Mouse (Mus musculus) hindbrain, embryonic 11.5 days (tissue): Measurements from ENCODE around the gene Kcnc3. TPM values are rescaled to one million over a fixed set of nuclear protein-coding genes. Genes with fewer than 3 reads are reported as not detected.

Experiments
- ATAC-seq: fragments of 200-750 bp; cut with Nextera tagmentation; 2 replicates; pipeline ENCODE4 v1.8.0; 2017; ENCODE audit warnings: mild to moderate bottlenecking, moderate TSS enrichment, moderate library complexity; ENCODE audit not compliant: low FRiP score
- DNase-seq: peaks from one replicate; pipeline ENCODE4 v3.0.0-alpha.2; 2015; ENCODE audit warnings: low spot score
- H3K27ac ChIP-seq: fragments of 300-500 bp; sonication (generic); 2 replicates; pipeline ENCODE4 v1.5.1; 2014; ENCODE audit warnings: mild to moderate bottlenecking, low read depth, low read length
- H3K27me3 ChIP-seq: fragments of 300-500 bp; sonication (generic); 2 replicates; pipeline ENCODE4 v1.6.1; 2014; ENCODE audit warnings: mild to moderate bottlenecking, low read length, moderate library complexity, mixed read lengths; ENCODE audit not compliant: control insufficient read depth, insufficient read depth
- H3K36me3 ChIP-seq: fragments of 300-500 bp; sonication (generic); 2 replicates; pipeline ENCODE4 v1.6.1; 2014; ENCODE audit warnings: mild to moderate bottlenecking, low read length, moderate library complexity, mixed read lengths; ENCODE audit not compliant: control insufficient read depth, insufficient read depth
- H3K4me1 ChIP-seq: fragments of 300-500 bp; sonication (generic); replicated peaks from 2 replicates; pipeline ENCODE4 v1.6.1; 2014; ENCODE audit warnings: low read length, mixed read lengths; ENCODE audit not compliant: control insufficient read depth, insufficient read depth
- H3K4me2 ChIP-seq: fragments of 300-500 bp; sonication (generic); replicated peaks from 2 replicates; pipeline ENCODE4 v1.6.1; 2014; ENCODE audit warnings: mild to moderate bottlenecking, low read depth, low read length
- H3K4me3 ChIP-seq: fragments of 300-500 bp; sonication (generic); 2 replicates; pipeline ENCODE4 v1.5.1; 2014; ENCODE audit warnings: low read depth, low read length
- H3K9ac ChIP-seq: fragments of 300-500 bp; sonication (generic); 2 replicates; pipeline ENCODE4 v1.6.1; 2014; ENCODE audit warnings: low read depth, low read length
- H3K9me3 ChIP-seq: fragments of 300-500 bp; sonication (generic); 2 replicates; pipeline ENCODE4 v1.6.1; 2016; ENCODE audit warnings: low read length; ENCODE audit not compliant: control insufficient read depth
- WGBS: fragments of 180-500 bp; shearing (Covaris S2); extraction: QIAGEN DNeasy Blood & Tissue Kit; methylation state at CpG from one replicate; pipeline ENCODE4 v1.1.7; 2014; 5-methylcytosine and 5-hydroxymethylcytosine counted together
- polyA plus RNA-seq: library from polyadenylated mRNA; unstranded; fragments of >200 nt; fragmentation: Nextera tagmentation; extraction: Ambion mirVana; gene quantifications from 2 replicates; pipeline ENCODE4 v1.2.1, GENCODE M21; 2014

Gene Kcnc3
- polyA plus RNA-seq, 1 experiment from 2014 or later, result 2.1 TPM

- no peak overlapping the region for H3K9ac ChIP-seq
- no peaks in the 10 kb centered on the region for H3K4me1 ChIP-seq
- no peak overlapping the region for H3K4me3 ChIP-seq
- no peaks in the 10 kb centered on the region for H3K36me3 ChIP-seq
- H3K4me2 ChIP-seq, result no peak overlapping the region
- no peak for ATAC-seq
- no peak for DNase-seq
- no peak overlapping the region for H3K27ac ChIP-seq
- H3K27me3 ChIP-seq, result 0 out of 2 replicates have a peak, but pooled peaks cover 2% of the 10 kb centered on the region
- 77% methylated on average over 6 of the region's 6 CpGs for WGBS
- no peaks in the 10 kb centered on the region for H3K9me3 ChIP-seq
Measured at GRCm38 (mm10) chr7:44581637-44582036, 8.8 kb upstream of the Kcnc3 start.

GRCm38 (mm10) chr7:44582709-44583108, 7.8 kb upstream of the Kcnc3 start:
- H3K4me1 ChIP-seq, result no peaks in the 10 kb centered on the region; the same call in none of the 2 replicates
- peaks cover 6% of the 10 kb centered on the region; the same call in 1 of the 2 replicates for H3K27me3 ChIP-seq
- H3K4me2 ChIP-seq, result no peak overlapping the region
- H3K36me3 ChIP-seq, result no peaks in the 10 kb centered on the region
- ATAC-seq (no peak), DNase-seq (no peak)
- no peaks in the 10 kb centered on the region for H3K9me3 ChIP-seq
- WGBS, result 83% methylated on average over 5 of the region's 5 CpGs
- H3K27ac ChIP-seq, result no peak overlapping the region
- H3K4me3 ChIP-seq, result no peak overlapping the region
- H3K9ac ChIP-seq, result no peak overlapping the region

GRCm38 (mm10) chr7:44583146-44583545, 7.3 kb upstream of the Kcnc3 start:
- Histone ChIP-seq H3K4me2 (no peak overlapping the region), H3K27me3 (peaks cover 11% of the 10 kb centered on the region; the same call in 1 of the 2 replicates), H3K27ac (no peak overlapping the region), H3K4me3 (no peak overlapping the region), H3K9me3 (no peaks in the 10 kb centered on the region), H3K9ac (no peak overlapping the region), H3K36me3 (no peaks in the 10 kb centered on the region), H3K4me1 (no peaks in the 10 kb centered on the region; the same call in none of the 2 replicates)
- ATAC-seq (no peak), DNase-seq (no peak)
- 86% methylated on average over 1 of the region's 1 CpGs for WGBS

GRCm38 (mm10) chr7:44584265-44584804, 6.1 kb upstream of the Kcnc3 start:
- H3K4me2 ChIP-seq, result no peak overlapping the region
- WGBS, result 89% methylated on average over 4 of the region's 4 CpGs
- H3K9ac ChIP-seq, result no peak overlapping the region
- peaks cover 4% of the 10 kb centered on the region for H3K4me1 ChIP-seq
- DNase-seq (no peak), ATAC-seq (no peak)
- peaks cover 14% of the 10 kb centered on the region; the same call in 1 of the 2 replicates for H3K27me3 ChIP-seq
- H3K27ac ChIP-seq, result no peak overlapping the region
- H3K36me3 ChIP-seq, result no peaks in the 10 kb centered on the region
- no peak overlapping the region for H3K4me3 ChIP-seq
- no peaks in the 10 kb centered on the region for H3K9me3 ChIP-seq

- ATAC-seq (no peak), DNase-seq (no peak)
- Histone ChIP-seq H3K27me3 (peaks cover 14% of the 10 kb centered on the region; the same call in 1 of the 2 replicates), H3K4me1 (peaks cover 4% of the 10 kb centered on the region), H3K4me3 (no peak overlapping the region), H3K4me2 (no peak overlapping the region), H3K36me3 (no peaks in the 10 kb centered on the region), H3K9me3 (no peaks in the 10 kb centered on the region), H3K9ac (no peak overlapping the region), H3K27ac (no peak overlapping the region)
- WGBS, result 89% methylated on average over 6 of the region's 6 CpGs
Measured at GRCm38 (mm10) chr7:44584921-44585320, 5.5 kb upstream of the Kcnc3 start.

GRCm38 (mm10) chr7:44585606-44586005, 4.9 kb upstream of the Kcnc3 start:
- H3K4me2 ChIP-seq, result no peak overlapping the region
- H3K36me3 ChIP-seq, result no peaks in the 10 kb centered on the region
- 95% methylated on average over 6 of the region's 6 CpGs for WGBS
- H3K9me3 ChIP-seq, result no peaks in the 10 kb centered on the region
- H3K27me3 ChIP-seq, result peaks cover 14% of the 10 kb centered on the region; the same call in 1 of the 2 replicates
- no peak overlapping the region for H3K9ac ChIP-seq
- no peak for DNase-seq
- ATAC-seq, result no peak
- no peak overlapping the region for H3K4me3 ChIP-seq
- H3K4me1 ChIP-seq, result peaks cover 4% of the 10 kb centered on the region
- no peak overlapping the region for H3K27ac ChIP-seq

- no peak for ATAC-seq
- peak; percentile 56 for DNase-seq
- H3K9me3 ChIP-seq, result no peaks in the 10 kb centered on the region
- 14% methylated on average over 19 of the region's 19 CpGs for WGBS
- H3K4me1 ChIP-seq, result peaks cover 7% of the 10 kb centered on the region
- no peak overlapping the region for H3K27ac ChIP-seq
- peak overlapping the region; percentile 32 for H3K4me3 ChIP-seq
- no peaks in the 10 kb centered on the region for H3K36me3 ChIP-seq
- H3K9ac ChIP-seq, result peak overlapping the region; percentile 34
- H3K4me2 ChIP-seq, result peak overlapping the region; percentile 63
- peaks cover 17% of the 10 kb centered on the region for H3K27me3 ChIP-seq
Measured at GRCm38 (mm10) chr7:44586518-44586917, 3.9 kb upstream of the Kcnc3 start.

GRCm38 (mm10) chr7:44586930-44587329, 3.5 kb upstream of the Kcnc3 start:
- H3K27me3 ChIP-seq, result peaks cover 22% of the 10 kb centered on the region
- H3K4me3 ChIP-seq, result peak overlapping the region; percentile 32
- DNase-seq, result peak; percentile 83
- WGBS, result 1% methylated on average over 18 of the region's 18 CpGs
- peaks cover 10% of the 10 kb centered on the region for H3K4me1 ChIP-seq
- peak overlapping the region; percentile 44; the same call in 1 of the 2 replicates for H3K9ac ChIP-seq
- no peak overlapping the region for H3K27ac ChIP-seq
- no peaks in the 10 kb centered on the region for H3K9me3 ChIP-seq
- ATAC-seq, result 0 out of 2 replicates have a peak, but pooled peaks have one; percentile 28
- H3K4me2 ChIP-seq, result peak overlapping the region; percentile 63
- H3K36me3 ChIP-seq, result no peaks in the 10 kb centered on the region

GRCm38 (mm10) chr7:44587676-44588075, 2.8 kb upstream of the Kcnc3 start:
- no peak overlapping the region for H3K27ac ChIP-seq
- WGBS, result 39% methylated on average over 6 of the region's 6 CpGs
- ATAC-seq (no peak), DNase-seq (peak; percentile 7)
- peaks cover 14% of the 10 kb centered on the region for H3K4me1 ChIP-seq
- H3K9me3 ChIP-seq, result no peaks in the 10 kb centered on the region
- no peak overlapping the region; the same call in 1 of the 2 replicates for H3K9ac ChIP-seq
- no peak overlapping the region for H3K4me3 ChIP-seq
- H3K27me3 ChIP-seq, result peaks cover 29% of the 10 kb centered on the region
- H3K36me3 ChIP-seq, result no peaks in the 10 kb centered on the region
- H3K4me2 ChIP-seq, result peak overlapping the region; percentile 63; the same call in 1 of the 2 replicates
